Mouse (Mus musculus) ovary, postnatal 36 days (tissue): ENCODE results near the gene Proca1.
"Not testable (repeated sequence)": the region's sequence is repeated elsewhere in the genome, so short reads cannot be mapped to it uniquely, and the experiment has no call there.

Source experiments
- DNase-seq: peaks from one replicate; pipeline ENCODE4 v3.0.0; 2022; ENCODE audit warnings: low spot score, mixed read lengths

Gene Proca1

DNA sequence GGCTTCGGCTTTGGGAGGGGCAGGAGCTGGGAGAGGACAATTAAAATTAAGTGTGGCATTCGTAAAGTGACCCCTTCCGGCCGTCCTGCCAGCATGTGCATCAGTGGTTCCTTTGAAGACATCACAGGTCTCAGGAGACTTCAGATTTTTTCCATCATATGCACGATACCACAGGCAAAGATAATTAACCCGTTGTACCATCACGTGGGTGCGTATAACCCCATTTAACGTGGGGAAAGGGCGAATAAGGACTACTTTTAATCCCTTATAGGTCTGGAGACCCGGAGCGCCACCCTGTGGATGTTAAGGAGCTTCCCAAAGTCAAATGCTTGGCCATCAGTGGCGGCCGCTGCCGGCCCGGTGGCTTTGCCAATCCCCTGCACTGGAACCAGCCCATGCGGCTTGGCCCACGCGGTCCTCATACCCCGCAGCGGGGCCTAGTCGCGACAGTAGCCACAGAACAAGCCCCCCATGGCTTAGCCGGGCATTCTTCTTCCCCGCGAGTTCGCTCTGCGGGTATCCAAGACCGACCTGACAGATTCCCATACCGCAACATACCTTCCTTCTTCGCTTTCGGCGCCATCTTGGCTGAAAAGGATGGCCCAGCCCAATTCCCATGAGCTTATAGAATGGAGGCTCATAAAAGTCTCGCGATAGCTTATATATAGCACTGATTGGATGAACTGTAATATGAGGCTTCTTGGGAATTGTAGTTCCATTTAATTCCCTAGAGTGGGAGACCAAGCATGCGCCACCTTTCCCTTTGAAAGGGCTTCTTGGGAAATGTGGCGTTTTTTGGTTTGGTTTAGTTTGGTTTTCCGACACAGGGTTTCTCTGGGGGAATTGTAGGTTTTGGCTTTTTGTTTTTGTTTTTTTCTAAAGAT, 10.0 kb upstream of the Proca1 start, which contains the start of gene Rpl23a:
Rpl23a (minus strand) TSS at position 624 of the 884 bp plus-strand sequence.
- DNase-seq: peak; percentile 71

DNA sequence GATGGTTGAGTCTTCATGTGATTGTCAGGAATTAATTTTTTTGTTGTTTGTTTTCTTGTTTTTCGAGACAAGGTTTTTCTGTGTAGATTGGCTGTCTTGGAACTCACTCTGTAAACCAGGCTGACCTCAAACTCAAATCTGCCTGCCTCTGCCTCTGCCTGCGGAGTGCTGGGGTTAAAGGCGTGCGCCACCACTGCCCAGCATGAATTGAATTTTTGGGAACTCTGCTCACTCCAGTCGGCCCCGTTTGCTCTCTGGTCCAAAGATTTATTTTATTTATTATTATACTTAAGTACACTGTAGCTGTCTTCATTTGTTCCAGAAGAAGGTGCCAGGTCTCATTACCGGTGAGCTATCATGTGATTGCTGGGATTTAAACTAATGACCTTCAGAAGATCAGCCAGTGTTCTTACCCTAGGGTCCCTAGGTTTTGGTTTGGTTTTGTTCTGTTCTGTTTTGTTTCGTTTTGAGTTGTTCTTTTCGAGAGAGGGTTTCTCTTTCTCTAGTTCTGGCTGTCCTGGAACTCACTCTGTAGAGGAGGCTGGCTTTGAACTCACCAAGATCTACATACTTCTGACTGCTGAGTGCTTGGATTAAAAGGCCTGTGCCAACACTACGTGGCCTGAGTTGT, 9.2 kb upstream of the Proca1 start:
- DNase-seq: no peak

DNA sequence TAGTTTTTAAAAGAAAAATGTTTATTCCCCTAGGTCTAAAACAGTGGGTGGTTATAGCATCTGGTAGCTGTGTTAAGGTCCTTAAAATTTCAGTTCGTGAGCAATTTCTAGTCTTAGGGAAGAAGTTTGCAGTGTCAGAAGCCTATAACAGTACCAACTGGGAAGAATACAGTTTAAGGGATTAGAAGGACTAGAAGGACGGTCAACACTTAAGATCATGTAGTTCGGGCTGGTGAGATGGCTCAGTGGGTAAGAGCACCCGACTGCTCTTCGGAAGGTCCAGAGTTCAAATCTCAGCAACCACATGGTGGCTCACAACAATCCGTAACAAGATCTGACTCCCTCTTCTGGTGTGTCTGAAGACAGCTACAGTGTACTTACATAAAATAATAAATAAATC, 8.5 kb upstream of the Proca1 start:
- DNase-seq: not testable (repeated sequence)

DNA sequence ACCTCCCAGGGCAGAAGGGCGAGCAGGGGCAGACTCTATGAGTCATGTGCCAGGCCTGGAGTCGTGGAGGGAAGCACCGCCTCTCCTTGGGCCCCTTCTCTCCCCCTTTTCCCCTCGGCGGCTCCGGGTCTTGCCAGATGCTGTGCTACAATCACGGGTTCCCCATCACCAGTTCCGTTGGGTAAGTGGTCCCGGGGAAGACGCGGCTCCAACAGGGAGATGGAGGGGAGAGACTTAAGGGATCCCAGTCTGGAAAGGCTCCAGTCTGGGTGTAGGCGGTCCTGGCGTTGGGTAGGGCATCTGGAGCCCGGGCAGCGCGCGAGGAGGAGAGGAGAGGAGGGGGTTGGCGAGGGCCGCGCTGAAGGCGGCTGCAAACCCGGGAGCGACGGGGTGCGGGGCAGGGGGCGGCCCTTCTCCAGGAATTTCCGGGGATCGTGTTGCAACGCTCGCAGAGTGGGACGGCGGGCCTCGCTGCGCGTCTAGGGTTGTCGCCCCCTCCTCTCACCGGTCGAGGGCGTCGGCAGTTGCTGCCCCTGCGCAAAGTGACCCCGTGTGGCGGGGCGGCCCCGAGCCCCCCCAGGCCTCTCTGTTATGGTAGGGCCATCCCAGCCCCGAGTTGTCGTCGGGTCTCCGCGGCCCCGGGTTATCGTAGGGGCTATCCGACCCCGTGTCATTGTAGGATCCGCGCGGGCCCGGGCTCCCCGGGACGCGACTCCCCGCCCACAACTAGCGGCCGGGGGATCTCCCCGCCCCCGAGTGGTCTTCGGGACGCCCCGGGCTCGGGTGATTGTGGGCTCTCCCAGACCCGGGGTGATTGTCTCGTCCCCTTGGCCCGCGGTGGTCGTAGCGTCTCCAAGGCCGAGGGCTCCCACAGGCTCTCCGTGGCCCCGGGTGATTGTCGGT, 4.6 kb upstream of the Proca1 start, which contains the start of gene Rab34:
Rab34 (plus strand) TSS at position 100 of the 903 bp plus-strand sequence.
- peak; percentile 85 for DNase-seq

DNA sequence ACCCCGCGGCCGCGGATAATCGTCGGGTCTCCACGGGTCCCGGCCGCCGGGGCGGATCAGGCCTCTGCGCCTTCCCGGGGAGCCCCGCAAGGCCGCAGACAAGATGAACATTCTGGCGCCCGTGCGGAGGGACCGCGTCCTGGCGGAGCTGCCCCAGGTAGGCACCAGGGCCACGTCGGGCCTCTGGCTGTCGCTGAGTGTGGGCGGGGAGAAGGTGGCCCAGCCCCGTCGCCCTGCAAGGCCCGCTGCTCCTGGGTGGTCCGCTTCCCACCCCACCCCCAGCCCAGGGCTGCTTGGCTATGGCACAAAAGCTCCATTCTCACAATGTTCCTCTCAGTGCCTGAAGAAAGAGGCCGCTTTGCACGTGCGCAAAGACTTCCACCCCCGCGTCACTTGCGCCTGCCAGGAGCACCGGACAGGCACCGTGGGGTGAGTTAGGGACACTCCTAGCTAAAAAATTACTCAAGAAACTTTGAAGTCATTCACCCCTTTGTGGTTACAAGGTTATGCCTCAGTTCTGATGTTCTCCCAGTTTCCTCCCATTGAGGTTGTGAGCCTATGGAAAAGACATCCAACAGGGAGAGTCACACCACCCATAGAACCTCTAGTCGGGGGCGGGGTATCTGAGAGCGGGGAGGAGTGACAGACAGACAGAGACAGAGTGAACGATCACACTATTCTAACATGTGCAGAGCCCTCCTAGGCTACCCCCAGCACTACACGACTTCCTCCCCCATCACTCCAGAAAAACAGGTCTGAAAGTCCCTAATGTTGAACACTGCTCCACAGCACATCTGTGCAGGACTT, 3.8 kb upstream of the Proca1 start:
- peak; percentile 74 for DNase-seq

DNA sequence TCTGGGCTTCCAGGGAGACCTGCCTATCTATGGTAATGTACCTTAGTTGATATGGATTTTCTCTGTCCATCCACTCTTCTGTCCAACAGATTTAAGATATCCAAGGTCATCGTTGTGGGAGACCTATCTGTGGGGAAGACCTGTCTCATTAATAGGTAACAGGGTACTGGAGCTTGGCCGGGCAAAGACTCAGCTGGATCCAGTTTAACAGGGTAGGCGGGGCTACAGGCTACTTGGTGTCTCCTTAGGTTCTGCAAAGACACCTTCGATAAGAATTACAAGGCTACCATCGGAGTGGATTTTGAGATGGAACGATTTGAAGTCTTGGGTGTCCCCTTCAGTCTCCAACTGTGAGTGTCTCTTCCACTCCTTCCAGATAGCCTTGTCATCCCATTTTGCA, 3.2 kb upstream of the Proca1 start:
- DNase-seq: no peak

DNA sequence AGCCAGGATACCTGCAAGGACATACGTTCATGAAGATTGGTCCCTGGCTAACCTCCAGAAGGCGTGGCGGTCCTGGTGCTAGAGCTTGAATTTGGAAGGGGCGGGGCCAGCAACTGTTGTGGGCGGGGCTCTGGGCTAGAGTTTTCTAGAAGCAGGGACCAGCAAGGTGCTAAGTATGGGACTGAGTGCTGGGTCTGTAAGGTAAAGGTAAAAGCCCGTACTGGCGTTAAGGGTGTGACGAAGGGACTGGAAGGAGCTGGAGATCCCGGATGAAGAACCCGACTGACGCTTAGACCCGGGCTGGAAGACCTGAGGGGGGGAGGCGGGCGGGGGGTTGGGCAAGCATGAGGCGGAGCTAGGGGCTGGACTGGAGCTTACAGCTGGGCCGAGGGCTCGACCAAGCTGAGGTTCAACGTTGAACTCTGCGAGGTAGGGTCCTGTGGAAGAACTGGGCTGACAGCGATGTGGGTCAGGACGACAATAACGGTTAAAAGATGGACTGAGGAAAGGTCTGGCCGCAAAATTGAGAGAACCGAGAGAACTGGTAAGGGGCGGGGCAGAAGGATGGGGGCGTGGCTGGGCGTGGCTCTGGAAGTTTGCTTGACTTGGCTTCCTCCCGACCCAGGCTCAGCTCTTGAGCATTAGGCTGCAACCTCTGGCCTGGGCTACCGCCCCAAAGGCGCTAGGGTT, 1.4 kb downstream of the Proca1 start:
- peak; percentile 79 for DNase-seq

DNA sequence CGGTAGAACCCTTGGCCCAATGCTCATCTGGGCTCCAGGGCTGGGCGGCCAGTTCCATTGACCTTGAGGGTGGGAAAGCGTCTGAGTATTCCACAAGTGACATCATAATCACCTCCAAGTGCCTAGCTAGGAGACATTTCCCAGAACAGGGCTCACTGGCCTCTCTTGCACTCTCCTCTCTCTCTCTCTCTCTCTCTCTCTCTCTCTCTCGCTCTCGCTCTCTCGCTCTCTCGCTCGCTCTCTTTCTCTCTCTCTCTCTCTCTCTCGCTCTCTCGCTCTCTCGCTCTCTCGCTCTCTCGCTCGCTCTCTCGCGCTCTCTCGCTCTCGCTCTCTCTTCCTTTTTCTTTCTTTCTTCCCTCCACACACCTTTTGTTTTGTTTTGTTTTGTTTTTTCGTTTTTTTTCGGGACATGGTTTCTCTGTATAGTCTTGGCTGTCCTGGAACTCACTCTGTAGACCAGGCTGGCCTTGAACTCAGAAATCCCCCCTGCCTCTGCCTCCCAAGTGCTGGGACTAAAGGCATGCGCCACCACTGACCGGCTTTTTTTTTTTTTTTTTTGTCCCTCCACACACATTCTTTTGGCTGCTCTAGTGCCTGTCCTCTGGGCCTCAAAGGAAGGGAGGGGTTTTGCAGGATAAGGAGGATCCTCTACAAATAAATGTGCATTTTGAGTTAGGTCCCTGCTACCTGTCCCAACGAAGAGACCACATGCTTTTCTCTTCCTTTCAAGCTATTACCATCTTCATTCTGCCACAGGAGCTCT, 2.1 kb downstream of the Proca1 start:
- no peak for DNase-seq

DNA sequence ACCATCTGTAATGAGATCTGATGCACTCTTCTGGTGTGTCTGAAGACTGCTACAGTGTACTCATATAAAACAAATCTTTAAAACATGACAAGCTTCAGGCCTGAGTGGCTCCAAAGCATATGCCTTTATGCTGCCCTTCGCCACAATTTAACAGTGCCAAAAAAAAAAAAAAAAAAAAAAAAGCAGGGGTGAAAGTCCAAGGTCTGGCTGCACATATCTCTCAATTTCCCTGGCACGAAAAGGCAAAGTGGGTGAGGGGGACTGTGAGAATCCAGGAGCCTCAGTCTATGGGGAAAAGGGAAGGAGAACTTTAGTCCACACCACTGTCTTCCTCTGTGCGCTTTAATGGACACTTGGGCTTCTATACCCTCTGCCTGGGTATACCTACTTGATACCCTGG, 9.2 kb downstream of the Proca1 start:
- DNase-seq: no peak

DNA sequence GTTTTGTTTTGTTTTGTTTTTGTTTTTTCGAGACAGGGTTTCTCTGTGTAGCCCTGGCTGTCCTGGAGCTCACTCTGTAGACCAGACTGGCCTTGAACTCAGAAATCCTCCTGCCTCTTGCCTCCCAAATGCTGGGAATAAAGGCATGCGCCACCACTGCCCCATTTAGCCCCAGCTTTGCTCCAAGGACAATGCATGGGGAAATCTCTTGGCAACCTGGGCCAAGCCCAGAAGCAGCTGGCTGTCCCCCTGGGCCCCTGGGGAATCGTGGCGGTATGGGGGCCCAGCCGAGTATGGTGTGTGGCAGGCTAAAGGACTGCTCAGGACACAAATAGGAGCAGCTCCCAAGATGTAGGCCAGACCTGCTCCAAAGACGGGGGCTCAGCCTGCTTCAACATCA, 11.1 kb downstream of the Proca1 start:
- no peak for DNase-seq

DNA sequence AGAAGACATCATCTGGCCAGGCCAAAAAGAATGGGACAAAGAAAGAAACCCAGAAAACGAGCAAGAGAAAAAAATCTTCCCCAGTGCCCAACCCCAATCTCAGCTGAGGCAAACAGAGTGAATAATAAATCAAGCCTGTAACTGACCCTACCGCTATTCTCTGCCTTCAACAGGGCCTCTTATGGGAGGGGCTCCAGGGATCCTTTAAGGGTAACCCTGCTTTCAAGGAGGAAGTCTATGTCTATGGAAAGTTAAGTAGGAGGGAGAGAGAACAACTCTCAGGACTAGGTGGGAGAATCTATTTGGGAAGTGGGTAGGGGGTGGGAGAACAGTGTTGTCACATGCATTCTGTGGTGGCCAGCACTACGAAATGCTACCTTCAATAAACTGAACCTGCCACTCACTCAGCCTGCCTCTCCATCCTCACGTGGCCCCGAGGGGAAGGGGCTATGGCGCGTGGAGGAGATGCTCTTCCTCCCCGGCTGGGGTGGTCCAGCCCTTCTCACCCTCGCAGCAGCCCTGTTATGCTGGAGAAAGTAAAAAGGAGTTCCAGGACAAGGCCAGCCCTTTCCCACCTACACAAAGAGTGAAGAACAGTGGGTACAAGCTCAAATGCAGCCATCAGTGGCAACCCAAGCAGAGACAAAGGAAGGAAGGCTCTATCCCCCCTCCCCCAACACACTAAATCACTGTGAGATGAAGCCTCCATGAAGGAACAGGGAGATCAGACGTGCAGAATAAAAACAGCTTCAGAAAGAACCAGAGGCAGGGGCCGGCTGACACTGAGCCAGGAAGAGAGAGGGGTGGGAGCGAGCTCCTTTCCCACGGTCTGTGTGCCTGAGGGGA, 12.4 kb downstream of the Proca1 start:
- DNase-seq: no peak

DNA sequence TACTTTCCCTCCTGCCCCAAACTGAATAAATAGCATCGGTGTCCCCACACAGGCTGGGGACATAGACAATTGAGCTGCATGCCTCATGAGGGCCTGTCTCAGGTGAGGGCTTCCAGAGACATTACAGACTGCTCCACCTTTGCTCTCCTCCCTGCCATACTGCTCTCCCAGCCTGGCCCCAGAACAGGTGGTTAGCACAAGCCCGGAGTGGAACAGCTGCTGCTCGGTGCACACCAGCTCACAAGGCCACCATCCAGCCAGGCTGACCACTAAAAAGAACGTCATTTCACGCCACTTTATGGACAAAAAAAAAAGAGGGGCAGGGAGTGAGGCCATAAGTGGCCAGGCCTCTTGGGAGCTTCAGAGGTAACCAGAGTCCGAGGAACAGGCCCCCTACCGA, 14.0 kb downstream of the Proca1 start:
- DNase-seq: no peak

DNA sequence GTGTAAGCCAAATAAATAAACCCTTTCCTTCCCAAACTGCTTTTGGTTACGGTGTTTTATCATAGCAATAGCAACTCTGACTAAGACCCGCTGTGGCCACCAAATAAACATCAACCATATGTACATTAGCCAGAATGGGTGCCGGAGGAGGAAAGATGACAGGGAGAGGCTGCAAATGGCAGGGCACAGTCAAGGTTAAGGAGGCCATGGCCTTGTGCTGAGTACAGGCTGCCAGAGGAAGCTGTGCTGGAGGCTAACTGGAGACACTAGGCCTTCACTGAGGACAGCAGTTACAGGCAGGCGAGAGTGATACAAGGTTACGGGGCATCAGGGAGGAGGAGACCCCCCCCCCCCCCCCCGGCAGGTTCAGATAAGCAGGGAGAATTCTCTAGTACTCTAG, 16.7 kb downstream of the Proca1 start:
- peak; percentile 26 for DNase-seq

DNA sequence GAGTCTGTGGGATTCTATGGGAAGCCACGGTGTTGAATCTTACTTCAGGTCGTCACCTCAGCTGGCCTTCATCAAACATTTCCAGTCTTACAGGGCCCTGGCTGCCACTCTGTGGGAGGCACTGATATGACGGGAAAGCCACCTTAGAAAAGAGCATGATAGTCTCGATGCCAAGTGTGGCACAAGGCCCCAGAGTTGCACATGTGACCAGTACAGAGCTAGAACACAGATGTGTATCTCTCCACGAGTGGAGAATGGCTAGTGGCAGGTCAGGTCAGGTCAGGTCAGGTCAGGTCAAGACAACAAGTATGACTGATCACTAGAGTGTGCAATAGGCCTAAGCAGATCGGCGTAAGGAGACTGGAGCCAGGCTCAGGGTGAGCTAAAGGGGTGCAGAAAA, 17.4 kb downstream of the Proca1 start:
- no peak for DNase-seq

DNA sequence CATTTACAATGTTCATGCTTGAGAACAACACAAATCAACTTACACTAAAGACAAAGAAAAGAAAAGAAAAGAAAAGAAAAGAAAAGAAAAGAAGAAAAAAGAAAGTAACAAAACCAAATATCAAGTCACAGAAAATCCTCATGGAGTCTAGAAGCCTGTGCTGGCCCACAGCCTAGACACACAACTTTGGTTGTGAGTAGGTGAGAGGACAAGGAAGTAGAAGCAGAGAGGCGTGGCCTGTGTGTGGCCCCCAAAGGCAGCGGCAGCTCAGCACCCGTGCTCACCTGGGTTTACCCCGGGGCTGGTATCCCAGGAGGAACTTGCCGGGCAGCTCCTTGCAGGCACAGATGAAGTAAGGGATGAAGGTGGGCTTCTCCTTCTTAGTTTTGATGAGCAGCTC, 18.3 kb downstream of the Proca1 start:
- no peak for DNase-seq

DNA sequence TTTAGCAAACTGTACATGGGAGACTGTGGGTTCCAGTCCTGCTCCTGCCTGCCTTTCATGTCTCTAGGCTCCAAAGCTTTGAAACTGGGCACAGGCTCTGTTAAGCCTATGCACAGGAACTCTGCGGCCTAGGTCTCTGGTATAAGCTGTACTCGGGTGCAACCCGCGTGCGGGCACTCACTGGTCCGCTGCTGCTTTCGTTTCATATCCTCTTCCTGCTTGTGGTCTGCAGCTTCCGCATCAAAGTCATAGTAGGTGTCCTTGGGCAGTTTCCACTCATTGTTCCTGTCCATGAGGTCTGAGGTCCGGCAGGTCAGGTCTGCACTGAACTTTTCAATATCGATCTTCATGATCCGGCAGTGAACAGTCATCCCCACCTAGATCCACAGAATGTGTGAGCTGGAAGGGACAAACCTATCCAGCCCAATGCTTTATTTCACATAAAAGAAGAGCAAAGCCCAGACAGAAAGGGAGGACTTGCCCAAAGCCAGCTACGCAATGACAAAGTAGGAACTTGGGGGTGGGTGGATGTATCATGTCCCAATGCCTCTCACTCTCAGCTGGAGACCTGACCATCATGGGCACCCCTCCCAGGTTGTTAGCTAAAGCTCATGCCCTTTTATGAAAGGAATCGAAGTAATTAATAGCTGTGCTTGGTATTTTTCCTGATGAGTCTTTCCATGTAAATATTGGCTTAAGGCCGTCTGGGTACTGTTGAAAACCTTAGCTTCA, 20.1 kb downstream of the Proca1 start:
- DNase-seq: no peak

DNA sequence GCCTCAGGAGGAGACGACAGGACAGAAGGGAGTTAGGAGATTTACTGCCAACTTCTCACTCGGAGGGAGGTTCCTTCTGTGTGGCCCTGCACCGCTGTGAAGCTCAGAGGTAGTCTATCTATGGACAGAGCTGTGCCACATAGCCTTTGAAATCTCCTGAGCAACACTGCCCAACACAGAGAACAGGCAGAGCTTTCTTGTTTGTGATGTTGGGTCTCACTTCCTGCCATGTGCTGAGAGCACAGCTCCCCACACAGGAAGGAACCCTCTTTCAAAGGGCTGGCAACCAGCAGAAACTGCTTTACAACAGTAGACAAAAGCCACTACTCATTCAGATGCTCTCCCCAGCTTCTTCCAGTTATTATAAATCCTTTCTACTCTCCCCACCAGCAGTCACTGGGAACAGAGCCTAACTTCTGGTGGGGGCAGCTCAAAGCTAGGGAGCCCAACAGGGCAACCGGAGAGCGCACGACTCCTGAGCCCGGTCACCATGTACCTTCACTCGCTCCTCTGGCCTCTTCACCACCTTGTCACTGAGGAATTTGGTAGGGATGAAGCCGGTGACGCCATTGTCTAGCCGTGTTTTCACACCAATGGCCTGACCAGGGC, 22.6 kb downstream of the Proca1 start:
- DNase-seq: no peak

DNA sequence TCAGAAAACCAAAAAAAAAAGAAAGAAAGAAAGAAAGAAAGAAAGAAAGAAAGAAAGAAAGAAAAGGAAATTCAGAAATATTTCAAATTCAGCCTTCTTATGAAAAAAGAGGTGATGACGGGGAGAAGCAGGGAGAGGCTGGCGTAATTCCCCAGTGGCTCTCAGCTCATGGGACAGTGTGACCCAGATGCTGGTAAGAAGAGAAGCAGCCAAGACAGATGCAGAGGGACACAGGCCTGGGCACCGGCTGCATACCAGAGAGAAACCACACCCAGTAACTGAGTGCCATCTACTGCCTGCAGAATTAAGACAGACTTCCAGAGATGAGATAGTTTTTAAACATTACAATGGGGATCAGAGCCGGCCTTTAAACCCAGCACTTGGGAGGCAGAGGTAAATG, 30.4 kb downstream of the Proca1 start:
- no peak for DNase-seq
